Mouse (Mus musculus) Patski (cell line): Measurements from ENCODE around the gene Gm21977. TPM values are rescaled to one million over a fixed set of nuclear protein-coding genes. Genes with fewer than 3 reads are reported as not detected.
"Not testable (repeated sequence)": the region's sequence is repeated elsewhere in the genome, so short reads cannot be mapped to it uniquely, and the experiment has no call there.

Experiments
- ATAC-seq: fragments of 100-300 bp; one replicate; pipeline ENCODE4 v1.8.0; 2021
- CTCF ChIA-PET: fragments of 350-600 bp; sonication (Branson Sonifier 250); formaldehyde crosslinking; loops from one replicate; lab custom pipeline; 2022; ENCODE audit warnings: inconsistent platforms; lab: Charles Lee
- POLR2A ChIA-PET: fragments of 350-600 bp; sonication (Branson Sonifier 250); formaldehyde crosslinking; loops from one replicate; lab custom pipeline; 2022; ENCODE audit warnings: antibody characterized with exemption, inconsistent platforms; lab: Charles Lee
- DNase-seq: peaks from one replicate; pipeline ENCODE4 v3.0.0-alpha.2; 2011; ENCODE audit warnings: low read depth, low spot score
- H3K27me3 ChIP-seq: fragments of 371-371 bp; one replicate; pipeline ENCODE4 v1.5.1; 2021
- in situ Hi-C: fragments of 300-500 bp; cut with MboI; formaldehyde crosslinking; loops from 3 replicates; pipeline ENCODE4 v1.11.1; 2018; ENCODE audit warnings: low pct_unique_long_range_greater_than_20kb, mixed read lengths
- polyA plus RNA-seq: library from polyadenylated mRNA; unstranded; gene quantifications from one replicate; pipeline ENCODE4 v1.2.3, GENCODE M21; 2021

Gene Gm21977
- not detected for polyA plus RNA-seq

DNA sequence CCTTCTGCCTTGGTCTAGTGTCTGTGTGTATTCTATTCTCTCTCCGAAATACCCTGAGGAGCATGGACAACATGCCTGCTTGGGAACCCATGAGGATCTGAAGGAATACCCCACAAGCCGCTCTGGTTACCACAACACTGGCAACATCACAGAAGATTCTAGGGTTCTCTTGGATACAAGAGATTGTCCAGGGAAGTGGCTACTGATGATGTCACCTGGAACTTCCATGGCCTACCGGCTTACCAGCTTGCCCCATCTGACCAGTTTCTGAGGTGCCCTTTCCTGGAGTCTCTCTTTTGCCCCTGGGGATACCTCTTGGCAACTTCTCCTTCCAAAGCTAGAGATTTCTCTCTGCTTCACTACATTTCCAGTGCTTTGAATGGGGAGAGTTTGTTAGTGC is at the start of gene Gm21977:
Gene Gm21977 (minus strand): TSS at position 101 of the 400 bp plus-strand sequence.
- H3K27me3 ChIP-seq, POLR2A ChIA-PET, DNase-seq, ATAC-seq, CTCF ChIA-PET, in situ Hi-C loops: not testable (repeated sequence)

Other genes starting within 250 kb of the Gm21977 start
- not detected for gene Gm3633, start 211.6 kb downstream of the Gm21977 start, polyA plus RNA-seq
- not detected for gene Gm10378, start 197.5 kb downstream of the Gm21977 start, polyA plus RNA-seq
- gene Gm3015, start 84.7 kb downstream of the Gm21977 start, polyA plus RNA-seq, result not detected
- gene Gm10377, start 55.5 kb downstream of the Gm21977 start, polyA plus RNA-seq, result not detected
- not detected for gene Gm8082, start 140.1 kb upstream of the Gm21977 start, polyA plus RNA-seq
- gene Gm10376, start 162.2 kb upstream of the Gm21977 start, polyA plus RNA-seq, result not detected
- gene Gm8094, start 223.2 kb upstream of the Gm21977 start, polyA plus RNA-seq, result not detected
- gene Gm8104, start 247.1 kb upstream of the Gm21977 start, polyA plus RNA-seq, result not detected